Mouse (Mus musculus): ENCODE results near the gene Mia.

Mia gene

GRCm38 (mm10) chr7:27180837-27181695 is at the start of gene Mia, which contains the start of gene Gm21983:
Mia (minus strand) TSS chr7:27181157.
Gm21983 (minus strand) TSS chr7:27181086.
- peak; percentile 90 for DNase-seq

GRCm38 (mm10) chr7:27228865-27229264 is 47.9 kb upstream of the Mia start:
- DNase-seq: no peak

GRCm38 (mm10) chr7:27228281-27228821 is 47.4 kb upstream of the Mia start, which contains the start of gene Itpkc:
Itpkc (minus strand) TSS chr7:27228661.
- peak; percentile 99 for DNase-seq

- no peak for DNase-seq
These were observed 46.7 kb upstream of the Mia start for GRCm38 (mm10) chr7:27227676-27228075.

- no peak for DNase-seq
These were observed 46.3 kb upstream of the Mia start for GRCm38 (mm10) chr7:27227276-27227675.

GRCm38 (mm10) chr7:27224877-27225575 is 44.1 kb upstream of the Mia start:
- peak; percentile 97 for DNase-seq

- DNase-seq: no peak
These were observed 41.6 kb upstream of the Mia start for GRCm38 (mm10) chr7:27222538-27222937.

- no peak for DNase-seq
These were observed 41.0 kb upstream of the Mia start for GRCm38 (mm10) chr7:27221939-27222338.

GRCm38 (mm10) chr7:27219937-27220336 is 39.0 kb upstream of the Mia start:
- no peak for DNase-seq

GRCm38 (mm10) chr7:27218586-27218985 is 37.6 kb upstream of the Mia start:
- DNase-seq: no peak

- no peak for DNase-seq
These were observed 31.7 kb upstream of the Mia start for GRCm38 (mm10) chr7:27212626-27213025.

GRCm38 (mm10) chr7:27203730-27204449 is 22.9 kb upstream of the Mia start:
- peak; percentile 87 for DNase-seq

GRCm38 (mm10) chr7:27198779-27199178 is 17.8 kb upstream of the Mia start:
- DNase-seq: peak; percentile 90

- DNase-seq: peak; percentile 88
These were observed 17.4 kb upstream of the Mia start for GRCm38 (mm10) chr7:27198355-27198754.

GRCm38 (mm10) chr7:27197634-27198033 is 16.7 kb upstream of the Mia start:
- peak; percentile 86 for DNase-seq

GRCm38 (mm10) chr7:27197136-27197535 is 16.2 kb upstream of the Mia start:
- DNase-seq: peak; percentile 94

GRCm38 (mm10) chr7:27195681-27196611 is 15.0 kb upstream of the Mia start, which contains the start of the genes BC024978 and Snrpa:
BC024978 (plus strand) TSS chr7:27195781.
Snrpa (minus strand) TSS chr7:27196271.
- peak; percentile 100 for DNase-seq

GRCm38 (mm10) chr7:27193731-27194130 is 12.8 kb upstream of the Mia start:
- DNase-seq: peak; percentile 84

- DNase-seq: peak; percentile 81
These were observed 11.5 kb upstream of the Mia start for GRCm38 (mm10) chr7:27192434-27192833.

- peak; percentile 91 for DNase-seq
These were observed 8.4 kb upstream of the Mia start for GRCm38 (mm10) chr7:27189271-27189931.

GRCm38 (mm10) chr7:27185986-27186385 is 5.0 kb upstream of the Mia start:
- peak; percentile 90 for DNase-seq
